Mouse (Mus musculus) liver, embryonic 15.5 days (tissue): ENCODE measurements at regions not wholly inside any gene's neighbourhood (a gene's known extent, or its start where the extent isn't known, plus 50 kb on each side); places are given as distances from the start of the nearest gene placed in this dataset.
A peak's percentile ranks its signal among the peaks of the same experiment; 100 is the strongest.

Source experiments
- ATAC-seq: fragments of 200-750 bp; cut with Nextera tagmentation; 2 replicates; pipeline ENCODE4 v1.8.0; 2017; ENCODE audit warnings: moderate number of reproducible peaks, mild to moderate bottlenecking, moderate library complexity; ENCODE audit not compliant: insufficient read depth
- H3K27ac ChIP-seq: fragments of 300-500 bp; sonication (generic); replicated peaks from 2 replicates; pipeline ENCODE4 v1.5.1; 2015; ENCODE audit warnings: mild to moderate bottlenecking, inconsistent platforms
- H3K27me3 ChIP-seq: fragments of 300-500 bp; sonication (generic); 2 replicates; pipeline ENCODE4 v1.6.1; 2015; ENCODE audit warnings: mild to moderate bottlenecking, inconsistent platforms
- H3K36me3 ChIP-seq: fragments of 300-500 bp; sonication (generic); replicated peaks from 2 replicates; pipeline ENCODE4 v1.6.1; 2015; ENCODE audit warnings: moderate library complexity, mild to moderate bottlenecking, inconsistent platforms
- H3K4me1 ChIP-seq: fragments of 300-500 bp; sonication (generic); replicated peaks from 2 replicates; pipeline ENCODE4 v1.6.1; 2015; ENCODE audit warnings: inconsistent platforms
- H3K4me2 ChIP-seq: fragments of 300-500 bp; sonication (generic); 2 replicates; pipeline ENCODE4 v1.6.1; 2015; ENCODE audit warnings: moderate library complexity, mild to moderate bottlenecking, inconsistent platforms
- H3K4me3 ChIP-seq: fragments of 300-500 bp; sonication (generic); replicated peaks from 2 replicates; pipeline ENCODE4 v1.5.1; 2015; ENCODE audit warnings: mild to moderate bottlenecking, inconsistent platforms
- H3K9ac ChIP-seq: fragments of 300-500 bp; sonication (generic); 2 replicates; pipeline ENCODE4 v1.6.1; 2015; ENCODE audit warnings: moderate library complexity, mild to moderate bottlenecking, inconsistent platforms
- H3K9me3 ChIP-seq: fragments of 300-500 bp; sonication (generic); replicated peaks from 2 replicates; pipeline ENCODE4 v1.6.1; 2016; ENCODE audit warnings: inconsistent platforms
- WGBS: fragments of 180-500 bp; shearing (Covaris S2); methylation state at CpG from one replicate; pipeline ENCODE4 v1.1.7; 2015; ENCODE audit warnings: mixed read lengths; ENCODE audit not compliant: insufficient replicate concordance; 5-methylcytosine and 5-hydroxymethylcytosine counted together

DNA sequence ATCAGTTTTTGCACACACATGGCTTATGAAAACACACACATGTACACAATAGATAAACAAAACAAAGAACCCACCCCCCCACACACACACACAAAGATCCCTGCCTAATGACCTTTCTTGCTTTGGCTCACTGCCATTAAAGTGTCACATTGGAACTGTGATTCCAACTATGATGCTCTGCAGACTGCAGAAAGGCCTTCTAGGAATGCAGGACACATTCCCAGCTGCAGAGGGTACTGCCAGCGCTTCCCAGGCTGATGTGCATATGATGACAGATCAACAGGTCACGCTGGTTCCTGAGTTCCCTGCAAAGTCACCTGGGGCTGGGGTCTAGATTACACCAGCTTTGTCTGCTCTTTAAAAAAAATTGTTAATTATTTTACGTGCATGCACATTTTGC lies 68.1 kb upstream of the Ppm1j start:
- 58% methylated on average over 3 of the region's 3 CpGs for WGBS
- ATAC-seq: no peak
- no peak overlapping the region for H3K9ac ChIP-seq
- no peaks in the 10 kb centered on the region for H3K36me3 ChIP-seq
- no peaks in the 10 kb centered on the region for H3K9me3 ChIP-seq
- no peaks in the 10 kb centered on the region; the same call in 1 of the 2 replicates for H3K27me3 ChIP-seq
- no peak overlapping the region for H3K27ac ChIP-seq
- H3K4me1 ChIP-seq: peaks cover 8% of the 10 kb centered on the region
- H3K4me2 ChIP-seq: no peak overlapping the region
- no peak overlapping the region for H3K4me3 ChIP-seq

DNA sequence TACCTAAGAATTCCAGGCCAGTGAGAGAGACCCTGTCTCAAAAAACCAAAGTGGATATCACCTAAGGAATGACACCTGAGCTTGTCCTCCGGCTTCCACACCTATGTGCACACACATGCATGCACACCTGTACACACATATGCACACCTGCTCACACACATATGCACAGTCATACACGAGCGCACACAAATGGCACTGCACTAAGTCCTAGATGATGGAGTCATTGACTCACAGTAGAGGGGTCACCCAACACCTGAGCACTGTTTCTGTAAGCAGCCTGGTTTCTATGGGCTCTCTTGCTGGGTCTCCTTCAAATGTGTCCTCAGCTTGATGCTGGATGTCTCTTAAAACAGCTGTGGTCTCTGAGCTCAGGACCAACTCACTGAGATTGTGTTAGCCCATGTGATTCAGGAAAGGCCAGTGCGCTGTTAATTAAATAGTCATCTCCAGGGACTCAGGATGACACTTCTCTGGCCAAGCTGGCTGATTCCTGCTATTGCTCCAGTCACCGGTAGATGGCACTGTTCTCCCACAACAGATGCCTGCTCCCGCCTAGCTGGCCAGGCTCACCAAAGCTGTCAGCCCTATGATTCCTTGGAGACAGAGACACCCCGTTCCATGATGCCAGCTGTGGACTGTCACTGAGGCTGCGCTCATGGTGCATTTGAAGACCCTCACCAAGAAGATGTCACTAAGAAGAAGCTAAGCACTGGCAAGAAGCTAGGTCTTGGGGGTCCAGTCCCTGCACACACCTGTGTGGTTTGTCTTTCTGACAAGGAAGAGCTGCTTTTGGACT lies 66.8 kb upstream of the Ppm1j start:
- Histone ChIP-seq H3K9me3 (no peaks in the 10 kb centered on the region), H3K4me1 (peaks cover 8% of the 10 kb centered on the region), H3K4me3 (peak overlapping the region; percentile 16), H3K36me3 (no peaks in the 10 kb centered on the region), H3K4me2 (peak overlapping the region; percentile 58), H3K27me3 (no peaks in the 10 kb centered on the region; the same call in 1 of the 2 replicates), H3K9ac (no peak overlapping the region), H3K27ac (no peak overlapping the region)
- 22% methylated on average over 8 of the region's 8 CpGs for WGBS
- ATAC-seq: peak; percentile 58

DNA sequence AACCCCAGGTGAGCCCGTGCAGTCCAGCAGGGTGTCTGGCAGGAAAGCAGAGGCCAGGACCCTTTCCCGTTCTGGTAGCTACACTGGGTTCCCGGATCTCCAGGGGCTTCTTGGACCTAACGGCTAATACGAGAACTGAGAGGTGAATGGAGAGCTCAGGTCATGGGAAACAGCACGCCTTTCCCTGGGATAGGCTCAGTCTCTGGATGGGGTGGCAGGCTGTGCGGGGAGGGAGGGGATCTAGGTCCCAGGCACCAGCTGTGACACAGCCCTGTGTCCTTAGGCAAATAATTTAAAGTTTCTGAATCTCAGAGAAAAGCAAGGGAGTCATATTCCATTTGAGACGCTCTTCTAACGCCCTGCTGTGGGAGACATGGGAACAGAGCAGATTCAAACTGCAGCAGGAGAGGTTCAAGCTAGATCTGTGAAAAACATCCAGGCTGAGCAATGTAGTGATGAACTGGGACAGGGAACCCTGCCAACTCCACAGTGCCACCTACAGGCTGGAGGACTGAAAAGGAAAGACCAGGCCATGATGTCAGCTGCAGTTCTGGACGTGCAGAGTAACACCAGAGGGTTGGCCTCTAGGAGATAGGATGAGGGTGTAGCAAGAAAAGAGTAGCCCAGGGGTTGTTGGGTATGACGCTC lies 66.1 kb upstream of the Ppm1j start:
- peaks cover 8% of the 10 kb centered on the region for H3K4me1 ChIP-seq
- WGBS: 41% methylated on average over 11 of the region's 11 CpGs
- ATAC-seq: peak; percentile 18; the same call in 1 of the 2 replicates
- no peaks in the 10 kb centered on the region for H3K9me3 ChIP-seq
- H3K36me3 ChIP-seq: no peaks in the 10 kb centered on the region
- H3K27me3 ChIP-seq: no peaks in the 10 kb centered on the region; the same call in 1 of the 2 replicates
- H3K27ac ChIP-seq: no peak overlapping the region
- peak overlapping the region; percentile 58 for H3K4me2 ChIP-seq
- no peak overlapping the region for H3K9ac ChIP-seq
- peak overlapping the region; percentile 16 for H3K4me3 ChIP-seq
